Mouse (Mus musculus): ENCODE data around the gene Tspan2.
A peak's percentile ranks its signal among the peaks of the same experiment; 100 is the strongest.

Gene Tspan2

GRCm38 (mm10) chr3:102734313-102735030 lies at the start of gene Tspan2:
TSS of gene Tspan2 (plus strand) at chr3:102734529.
- peak; percentile 64 for DNase-seq (ENCODE audit: low spot score)

- DNase-seq (ENCODE audit: low spot score): no peak
Measured at GRCm38 (mm10) chr3:102686861-102687260, 47.5 kb upstream of the Tspan2 start.

GRCm38 (mm10) chr3:102687852-102688251 lies 46.5 kb upstream of the Tspan2 start:
- no peak for DNase-seq (ENCODE audit: low spot score)

DNA sequence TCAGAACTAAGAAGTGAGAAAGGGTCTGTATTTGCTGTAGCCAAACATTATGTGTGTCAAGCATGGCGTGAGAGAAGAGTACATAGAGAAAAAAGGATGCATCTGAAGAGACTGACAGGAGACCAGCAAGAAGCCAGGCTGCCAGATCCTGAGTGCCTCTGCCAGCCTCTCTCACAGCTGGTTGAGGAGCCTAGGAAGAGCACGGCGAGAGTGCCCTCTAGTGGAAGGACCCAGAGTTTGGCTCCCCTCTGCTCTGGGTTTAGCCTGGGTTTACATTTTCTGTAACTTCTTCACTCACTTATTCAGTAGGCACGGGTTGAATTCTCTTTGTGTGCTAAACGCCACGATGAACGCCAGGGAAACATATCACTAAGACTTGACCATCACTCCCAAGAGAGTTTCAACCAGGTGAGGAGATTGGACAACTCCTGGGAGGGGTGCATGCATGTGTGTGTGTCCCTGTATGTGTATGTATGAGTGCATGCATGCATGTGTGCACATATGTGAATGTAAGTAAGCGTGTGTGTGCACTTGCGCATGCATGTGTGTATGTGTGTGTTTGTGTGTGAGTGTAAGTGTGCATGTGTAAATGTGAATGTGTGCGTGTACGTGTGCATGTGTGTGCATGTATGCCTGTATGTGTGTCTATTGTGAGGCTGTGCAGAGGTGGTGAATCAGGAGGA lies 42.4 kb upstream of the Tspan2 start:
- peak; percentile 68 for DNase-seq (ENCODE audit: low spot score)

- no peak for DNase-seq (ENCODE audit: low spot score)
Measured at GRCm38 (mm10) chr3:102692758-102693325, 41.5 kb upstream of the Tspan2 start.

DNA sequence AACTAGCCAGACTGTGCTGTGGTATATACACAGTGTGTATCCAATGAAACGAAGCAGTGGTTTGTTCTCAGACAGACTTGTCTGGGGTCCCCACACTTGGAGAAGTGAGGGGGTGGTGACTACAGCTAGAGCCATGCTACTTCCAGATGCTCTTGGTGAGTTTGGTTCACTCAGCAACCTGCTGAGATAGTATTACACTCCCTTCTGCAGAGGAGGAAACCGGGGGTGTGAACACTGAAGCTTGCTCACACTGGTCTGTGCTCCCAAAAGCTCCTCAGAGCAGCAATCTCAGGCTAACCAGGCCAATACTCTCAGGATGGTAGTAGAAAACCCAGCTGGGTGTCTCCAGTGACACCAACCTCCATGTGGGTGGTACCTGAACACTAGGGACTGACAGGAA lies 36.2 kb upstream of the Tspan2 start:
- no peak for DNase-seq (ENCODE audit: low spot score)

GRCm38 (mm10) chr3:102701303-102701702 lies 33.0 kb upstream of the Tspan2 start:
- DNase-seq (ENCODE audit: low spot score): no peak

- no peak for DNase-seq (ENCODE audit: low spot score)
Measured at GRCm38 (mm10) chr3:102701902-102702544, 32.3 kb upstream of the Tspan2 start.

- no peak for DNase-seq (ENCODE audit: low spot score)
Measured at GRCm38 (mm10) chr3:102704001-102704401, 30.3 kb upstream of the Tspan2 start.

DNA sequence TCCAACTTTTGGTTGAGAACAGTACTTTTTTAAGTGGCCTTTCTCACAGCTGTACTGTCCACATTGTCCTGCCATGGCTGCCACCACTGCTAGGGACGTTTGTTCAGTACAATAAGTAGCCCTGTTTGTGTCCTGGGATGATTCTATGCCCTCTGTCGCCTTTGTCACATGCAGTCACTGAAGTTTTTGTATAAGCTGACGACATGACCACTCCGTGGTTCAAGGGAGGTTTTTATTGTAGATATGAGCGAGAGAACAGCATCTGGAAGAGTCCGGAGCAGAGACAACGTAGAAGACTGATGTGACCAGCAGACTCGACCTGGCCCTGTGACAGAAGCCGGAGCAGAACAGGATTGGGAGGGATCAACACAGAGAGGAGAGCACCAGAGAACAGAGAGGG lies 25.7 kb upstream of the Tspan2 start:
- no peak for DNase-seq (ENCODE audit: low spot score)

DNA sequence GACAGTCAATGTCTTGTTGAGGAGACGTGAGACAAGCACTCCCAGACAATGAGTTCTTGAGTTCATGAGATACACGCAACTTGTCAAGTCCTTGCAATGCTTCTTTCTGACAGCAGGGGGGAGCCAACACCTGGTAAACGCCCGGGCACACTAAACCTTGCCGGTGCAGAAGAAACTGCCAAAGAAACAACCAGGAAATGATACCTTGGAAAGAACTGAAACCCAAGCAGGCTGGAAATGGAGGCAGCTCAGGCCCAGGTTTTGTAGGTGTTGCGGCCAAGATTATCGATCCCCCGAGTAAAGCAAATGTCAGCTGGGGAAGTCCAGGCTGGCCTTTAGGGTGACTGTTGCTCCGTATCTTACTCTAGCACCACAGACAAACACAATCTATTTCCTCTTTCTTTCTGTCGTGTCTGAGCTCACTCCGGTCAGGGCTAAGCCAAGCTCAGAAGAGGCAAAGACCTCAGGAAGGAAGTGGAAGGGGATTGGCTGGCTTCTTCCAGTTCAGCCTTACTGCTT lies 19.2 kb upstream of the Tspan2 start:
- peak; percentile 77 for DNase-seq (ENCODE audit: low spot score)

- no peak for DNase-seq (ENCODE audit: low spot score)
Measured at GRCm38 (mm10) chr3:102715839-102716238, 18.5 kb upstream of the Tspan2 start.

DNA sequence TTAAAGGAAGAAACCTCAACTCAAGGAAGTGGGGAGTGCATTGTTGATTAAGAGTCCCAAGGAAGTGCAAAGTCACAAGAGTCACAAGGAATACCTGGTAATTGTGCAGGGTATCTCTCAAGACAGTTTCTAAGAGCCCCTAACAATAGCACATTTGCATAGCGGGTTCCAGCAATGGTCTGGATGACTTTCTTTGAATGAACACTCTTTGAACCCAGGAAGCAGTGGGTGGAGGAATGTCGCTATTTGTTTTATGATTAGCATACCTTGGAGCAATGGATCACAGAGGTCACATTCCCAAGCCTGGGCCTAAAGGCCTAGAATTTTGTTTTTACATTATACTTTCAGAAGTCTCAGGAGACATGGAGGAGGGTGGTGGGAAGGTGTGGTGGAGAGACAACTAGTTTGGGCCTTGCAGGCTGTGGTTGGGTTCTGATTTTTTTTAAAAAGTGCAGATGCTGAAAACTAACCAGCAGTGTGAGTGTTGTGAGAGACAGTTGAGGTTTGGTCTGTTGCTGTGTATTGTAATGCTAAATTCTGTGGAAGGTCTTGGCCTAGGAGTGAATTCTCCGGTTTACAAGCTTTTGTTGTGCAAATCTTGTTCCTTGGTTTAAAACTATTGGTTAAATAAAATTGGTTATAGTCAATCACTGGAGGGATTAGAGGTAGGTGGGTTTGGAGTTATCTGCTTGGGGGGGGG lies 16.6 kb upstream of the Tspan2 start:
- no peak for DNase-seq (ENCODE audit: low spot score)

DNA sequence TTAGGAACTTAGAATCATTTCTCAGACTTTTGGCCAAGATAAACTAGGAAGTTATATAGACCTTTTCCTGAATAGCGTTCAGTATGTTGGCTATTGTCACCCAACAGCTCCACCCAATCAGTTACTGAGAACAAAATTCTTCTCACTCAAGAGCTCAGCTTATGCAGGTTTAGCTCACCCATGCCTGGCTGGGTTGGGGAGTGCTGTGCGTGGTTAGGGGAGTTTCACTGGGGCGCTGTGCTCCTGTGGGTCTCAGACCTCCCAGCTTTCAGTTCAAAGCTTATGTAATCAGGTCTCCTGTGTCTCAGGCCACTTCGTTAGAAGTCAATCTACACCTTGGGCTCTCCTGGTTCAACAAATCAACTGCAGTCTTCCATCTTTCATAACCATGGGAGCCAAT lies 11.2 kb upstream of the Tspan2 start:
- no peak for DNase-seq (ENCODE audit: low spot score)

- DNase-seq (ENCODE audit: low spot score): peak; percentile 33
Measured at GRCm38 (mm10) chr3:102723841-102724570, 10.3 kb upstream of the Tspan2 start.

DNA sequence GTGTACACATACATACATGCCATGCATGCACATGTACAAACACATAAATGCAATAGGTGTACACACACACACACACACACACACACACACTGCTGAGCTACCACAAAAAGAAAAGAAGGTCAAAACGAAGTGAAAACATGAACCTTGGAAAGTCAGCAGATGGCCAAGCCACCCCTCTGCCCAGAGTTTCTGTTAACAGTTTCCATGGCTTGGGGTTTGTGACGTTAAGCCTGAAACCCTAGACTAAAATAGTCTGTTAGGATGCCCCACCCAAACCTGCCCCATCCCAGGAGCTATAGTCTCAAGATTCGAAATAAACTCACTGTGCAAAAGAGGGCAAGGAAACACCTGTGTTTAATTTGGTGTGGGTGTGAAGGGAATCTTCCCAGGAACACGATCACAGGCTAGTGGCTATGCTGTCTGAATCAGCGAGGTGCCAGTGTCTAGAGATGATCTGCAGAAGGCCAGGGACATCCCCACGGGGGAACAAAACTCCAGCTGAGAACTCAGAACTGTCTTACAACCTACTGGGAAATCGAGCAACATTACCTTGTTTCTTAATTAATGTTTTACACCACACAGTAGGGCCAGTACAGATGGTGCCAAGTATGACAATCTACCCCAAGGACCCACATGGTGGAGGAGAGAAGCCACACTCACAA lies 9.4 kb upstream of the Tspan2 start:
- no peak for DNase-seq (ENCODE audit: low spot score)

- no peak for DNase-seq (ENCODE audit: low spot score)
Measured at GRCm38 (mm10) chr3:102729416-102729815, 4.9 kb upstream of the Tspan2 start.

DNA sequence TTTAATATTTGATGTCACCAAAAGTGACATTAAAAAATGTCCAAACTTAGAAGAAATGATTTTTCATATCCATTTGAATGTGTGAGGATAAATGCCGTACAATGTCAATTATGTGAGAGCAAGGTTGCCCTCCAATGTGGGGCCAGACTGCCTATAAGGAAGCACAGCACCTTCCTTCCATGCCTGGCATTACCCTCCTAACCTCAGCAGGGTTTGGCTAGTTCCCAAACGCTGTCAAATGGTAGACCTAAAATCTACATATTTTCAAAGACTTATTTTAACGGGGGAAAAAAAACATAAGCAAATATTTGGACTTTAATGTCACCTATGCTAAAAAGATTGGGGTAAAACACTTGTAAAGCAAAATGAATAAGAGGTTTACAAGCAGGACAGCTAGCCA lies 3.2 kb upstream of the Tspan2 start:
- DNase-seq (ENCODE audit: low spot score): no peak

DNA sequence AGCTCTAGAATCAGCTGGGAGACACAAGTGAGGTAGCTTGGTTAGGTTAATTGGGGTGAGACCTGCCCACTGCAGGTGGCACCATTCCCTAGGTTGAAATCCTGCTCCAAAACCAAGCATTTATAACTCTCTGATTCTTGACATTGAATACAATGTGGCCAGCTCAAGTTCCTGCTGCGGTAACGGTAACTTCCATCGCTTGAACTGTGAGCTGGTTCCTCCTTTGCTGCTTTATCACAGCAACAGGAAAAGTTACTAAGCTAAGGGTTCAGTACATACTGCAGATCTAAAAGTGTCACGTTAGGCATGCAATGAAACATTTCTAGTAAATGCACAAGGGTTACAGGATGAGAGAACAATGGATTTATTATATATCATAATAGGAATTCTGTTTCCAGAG lies 1.7 kb upstream of the Tspan2 start:
- no peak for DNase-seq (ENCODE audit: low spot score)

DNA sequence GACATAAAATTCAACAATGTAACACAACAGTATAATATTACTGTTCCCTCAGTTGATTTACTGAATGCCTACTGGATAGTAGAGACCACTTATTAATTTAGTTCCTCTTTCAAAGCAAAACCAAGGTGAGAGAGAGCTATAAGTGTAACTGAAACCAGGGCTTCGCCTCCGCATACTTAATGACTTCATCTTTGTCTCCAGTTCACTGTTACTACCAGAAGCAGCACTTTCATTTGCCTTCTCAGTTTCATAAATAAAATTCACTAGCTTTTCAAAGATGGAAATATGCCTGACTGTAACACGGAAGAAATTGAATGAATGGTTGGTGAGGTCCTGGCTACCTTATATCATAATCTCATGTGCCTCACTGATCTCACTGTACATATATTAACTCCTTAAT lies 1.3 kb upstream of the Tspan2 start:
- DNase-seq (ENCODE audit: low spot score): no peak

DNA sequence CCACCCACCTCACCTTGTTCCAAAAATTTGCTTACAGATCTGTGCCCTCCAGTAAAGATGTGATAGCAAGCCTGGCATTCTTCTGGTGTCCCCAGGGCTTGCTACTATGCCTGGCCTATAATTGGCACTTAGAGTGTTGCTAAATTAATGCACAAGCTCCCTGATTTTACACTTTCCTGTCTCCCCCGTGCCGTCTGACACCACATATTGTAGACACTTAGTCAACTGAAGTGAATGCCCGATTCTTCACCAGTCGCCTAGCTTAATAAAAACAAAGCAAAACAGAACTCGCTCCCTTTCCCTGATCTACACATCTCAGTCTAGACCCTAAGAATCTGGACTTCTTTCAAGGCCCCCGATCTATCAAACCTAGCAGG lies 405 bp upstream of the Tspan2 start:
- DNase-seq (ENCODE audit: low spot score): no peak
